Mouse (Mus musculus): ENCODE results near the gene Pdcd2l. TPM values are rescaled to one million over a fixed set of nuclear protein-coding genes. Genes with fewer than 3 reads are reported as not detected.

The Pdcd2l gene
- polyA plus RNA-seq (2015; fragmentation: Nextera tagmentation; extraction: Ambion mirVana) = 53.6 and 54.8 TPM in 2 replicates

GRCm38 (mm10) chr7:34196132-34197128 lies at the start of gene Pdcd2l:
Pdcd2l (minus strand) TSS chr7:34196661.
- Histone ChIP-seq H3K27me3 (ENCODE audit: control insufficient read depth, insufficient read depth, low read length) (no peaks in the 10 kb centered on the region), H3K4me3 (replicated peaks; ENCODE audit: low read length) (peak within 1 kb of the TSS; percentile 96), H3K4me1 (ENCODE audit: control insufficient read depth, insufficient read depth, low read length) (peaks cover 2% of the 10 kb centered on the region; the same call in 1 of the 2 replicates), H3K9me3 (replicated peaks; ENCODE audit: control insufficient read depth, low read length) (no peaks in the 10 kb centered on the region), H3K27ac (ENCODE audit: low read length) (peak within 1 kb of the TSS; percentile 80), H3K9ac (ENCODE audit: low read length) (peak within 1 kb of the TSS; percentile 95), H3K4me2 (ENCODE audit: low read depth, low read length) (peak within 1 kb of the TSS; percentile 87), H3K36me3 (ENCODE audit: control insufficient read depth, insufficient read depth, low read length) (peaks cover 17% of the 10 kb centered on the region)
- WGBS = 3% methylated on average over 64 of the region's 70 CpGs
- ATAC-seq (ENCODE audit: insufficient read depth, low FRiP score) = peak; percentile 94

GRCm38 (mm10) chr7:34242176-34242575 lies 45.7 kb upstream of the Pdcd2l start:
- Histone ChIP-seq H3K4me2 (ENCODE audit: low read depth, low read length) (no peak overlapping the region), H3K4me3 (replicated peaks; ENCODE audit: low read length) (no peak overlapping the region), H3K9me3 (replicated peaks; ENCODE audit: control insufficient read depth, low read length) (no peaks in the 10 kb centered on the region), H3K27ac (ENCODE audit: low read length) (no peak overlapping the region), H3K27me3 (ENCODE audit: control insufficient read depth, insufficient read depth, low read length) (no peaks in the 10 kb centered on the region), H3K9ac (ENCODE audit: low read length) (no peak overlapping the region), H3K36me3 (ENCODE audit: control insufficient read depth, insufficient read depth, low read length) (peaks cover 30% of the 10 kb centered on the region), H3K4me1 (ENCODE audit: control insufficient read depth, insufficient read depth, low read length) (no peaks in the 10 kb centered on the region)
- ATAC-seq (ENCODE audit: insufficient read depth, low FRiP score) = no peak
- WGBS = 93% methylated on average over 11 of the region's 11 CpGs

- Histone ChIP-seq H3K27me3 (ENCODE audit: control insufficient read depth, insufficient read depth, low read length) (no peaks in the 10 kb centered on the region), H3K4me2 (ENCODE audit: low read depth, low read length) (no peak overlapping the region), H3K4me1 (ENCODE audit: control insufficient read depth, insufficient read depth, low read length) (peaks cover 6% of the 10 kb centered on the region), H3K4me3 (replicated peaks; ENCODE audit: low read length) (no peak overlapping the region), H3K27ac (ENCODE audit: low read length) (no peak overlapping the region), H3K9me3 (replicated peaks; ENCODE audit: control insufficient read depth, low read length) (no peaks in the 10 kb centered on the region), H3K9ac (ENCODE audit: low read length) (no peak overlapping the region), H3K36me3 (ENCODE audit: control insufficient read depth, insufficient read depth, low read length) (peaks cover 16% of the 10 kb centered on the region)
- no peak for ATAC-seq (ENCODE audit: insufficient read depth, low FRiP score)
- 91% methylated on average over 5 of the region's 5 CpGs for WGBS
Observed at GRCm38 (mm10) chr7:34238086-34238485, 41.6 kb upstream of the Pdcd2l start.

- Histone ChIP-seq H3K9ac (ENCODE audit: low read length) (no peak overlapping the region), H3K4me2 (ENCODE audit: low read depth, low read length) (no peak overlapping the region), H3K9me3 (replicated peaks; ENCODE audit: control insufficient read depth, low read length) (no peaks in the 10 kb centered on the region), H3K4me3 (replicated peaks; ENCODE audit: low read length) (no peak overlapping the region), H3K36me3 (ENCODE audit: control insufficient read depth, insufficient read depth, low read length) (peaks cover 13% of the 10 kb centered on the region), H3K27me3 (ENCODE audit: control insufficient read depth, insufficient read depth, low read length) (no peaks in the 10 kb centered on the region), H3K27ac (ENCODE audit: low read length) (no peak overlapping the region), H3K4me1 (ENCODE audit: control insufficient read depth, insufficient read depth, low read length) (peaks cover 6% of the 10 kb centered on the region)
- ATAC-seq (ENCODE audit: insufficient read depth, low FRiP score) = no peak
- WGBS = 84% methylated on average over 5 of the region's 5 CpGs
Observed at GRCm38 (mm10) chr7:34235602-34236001, 39.1 kb upstream of the Pdcd2l start.

- ATAC-seq (ENCODE audit: insufficient read depth, low FRiP score) = no peak
- peak overlapping the region; percentile 77 for H3K9ac ChIP-seq (ENCODE audit: low read length)
- H3K4me3 ChIP-seq (replicated peaks; ENCODE audit: low read length) = peak overlapping the region; percentile 54
- H3K9me3 ChIP-seq (replicated peaks; ENCODE audit: control insufficient read depth, low read length) = no peaks in the 10 kb centered on the region
- WGBS = 2% methylated on average over 17 of the region's 17 CpGs
- H3K4me2 ChIP-seq (ENCODE audit: low read depth, low read length) = peak overlapping the region; percentile 71
- peaks cover 7% of the 10 kb centered on the region for H3K36me3 ChIP-seq (ENCODE audit: control insufficient read depth, insufficient read depth, low read length)
- H3K27ac ChIP-seq (ENCODE audit: low read length) = peak overlapping the region; percentile 94
- H3K4me1 ChIP-seq (ENCODE audit: control insufficient read depth, insufficient read depth, low read length) = peaks cover 6% of the 10 kb centered on the region
- no peaks in the 10 kb centered on the region for H3K27me3 ChIP-seq (ENCODE audit: control insufficient read depth, insufficient read depth, low read length)
Observed at GRCm38 (mm10) chr7:34234610-34235561, 38.4 kb upstream of the Pdcd2l start.

GRCm38 (mm10) chr7:34233909-34234609 lies 37.6 kb upstream of the Pdcd2l start:
- peak; percentile 93 for ATAC-seq (ENCODE audit: insufficient read depth, low FRiP score)
- H3K27ac ChIP-seq (ENCODE audit: low read length) = peak overlapping the region; percentile 94

GRCm38 (mm10) chr7:34232785-34233725 lies 36.6 kb upstream of the Pdcd2l start:
- H3K27ac ChIP-seq (ENCODE audit: low read length) = peak overlapping the region; percentile 94
- H3K9me3 ChIP-seq (replicated peaks; ENCODE audit: control insufficient read depth, low read length) = no peaks in the 10 kb centered on the region
- 40% methylated on average over 7 of the region's 7 CpGs for WGBS
- peak overlapping the region; percentile 71 for H3K4me2 ChIP-seq (ENCODE audit: low read depth, low read length)
- ATAC-seq (ENCODE audit: insufficient read depth, low FRiP score) = no peak
- H3K36me3 ChIP-seq (ENCODE audit: control insufficient read depth, insufficient read depth, low read length) = peaks cover 2% of the 10 kb centered on the region; the same call in 1 of the 2 replicates
- H3K4me3 ChIP-seq (replicated peaks; ENCODE audit: low read length) = peak overlapping the region; percentile 54
- H3K4me1 ChIP-seq (ENCODE audit: control insufficient read depth, insufficient read depth, low read length) = peaks cover 19% of the 10 kb centered on the region
- no peaks in the 10 kb centered on the region for H3K27me3 ChIP-seq (ENCODE audit: control insufficient read depth, insufficient read depth, low read length)
- peak overlapping the region; percentile 77 for H3K9ac ChIP-seq (ENCODE audit: low read length)

More at GRCm38 (mm10) chr7:34233909-34234609, 37.6 kb upstream of the Pdcd2l start:
- no peaks in the 10 kb centered on the region for H3K27me3 ChIP-seq (ENCODE audit: control insufficient read depth, insufficient read depth, low read length)
- no peaks in the 10 kb centered on the region for H3K9me3 ChIP-seq (replicated peaks; ENCODE audit: control insufficient read depth, low read length)
- peak overlapping the region; percentile 77 for H3K9ac ChIP-seq (ENCODE audit: low read length)
- peaks cover 9% of the 10 kb centered on the region for H3K4me1 ChIP-seq (ENCODE audit: control insufficient read depth, insufficient read depth, low read length)
- H3K36me3 ChIP-seq (ENCODE audit: control insufficient read depth, insufficient read depth, low read length) = peaks cover 4% of the 10 kb centered on the region; the same call in 1 of the 2 replicates
- under 1% methylated on average over 46 of the region's 46 CpGs for WGBS
- peak overlapping the region; percentile 71 for H3K4me2 ChIP-seq (ENCODE audit: low read depth, low read length)
- peak overlapping the region; percentile 54 for H3K4me3 ChIP-seq (replicated peaks; ENCODE audit: low read length)
